Mouse (Mus musculus): ENCODE measurements around the gene Rnf144a. TPM values are rescaled to one million over a fixed set of nuclear protein-coding genes. Genes with fewer than 3 reads are reported as not detected.

Rnf144a gene
- 14.4 TPM for polyA plus RNA-seq (2015; fragmentation: Illumina TruSeq; extraction: RNeasy Lipid Tissue Mini Kit (QIAGEN cat#74804); ENCODE audit: low read depth, low replicate concordance)

GRCm38 (mm10) chr12:26415104-26415771 lies at the start of gene Rnf144a:
Gene Rnf144a (minus strand): TSS chr12:26415254.

GRCm38 (mm10) chr12:26456028-26456698 lies 41.1 kb upstream of the Rnf144a start, which contains the start of gene Rsad2:
Gene Rsad2 (minus strand): TSS chr12:26456452.

Other genes starting within 250 kb of the Rnf144a start
- 1.5 TPM for gene Rsad2, start 41.2 kb upstream of the Rnf144a start, polyA plus RNA-seq (2015; fragmentation: Illumina TruSeq; extraction: RNeasy Lipid Tissue Mini Kit (QIAGEN cat#74804); ENCODE audit: low read depth, low replicate concordance)
- gene Cmpk2, start 54.0 kb upstream of the Rnf144a start, polyA plus RNA-seq (2015; fragmentation: Illumina TruSeq; extraction: RNeasy Lipid Tissue Mini Kit (QIAGEN cat#74804); ENCODE audit: low read depth, low replicate concordance), result 20.2 TPM